Mouse (Mus musculus) lung, adult 2 months (tissue): ENCODE data around the gene Hoxd9.

Experiments used
- CTCF ChIP-seq: fragments of 200-500 bp; IDR thresholded peaks from 2 replicates; pipeline ENCODE4 v1.5.1; 2011; ENCODE audit warnings: mild to moderate bottlenecking, low read length, control low read depth; ENCODE audit not compliant: insufficient read depth
- POLR2A ChIP-seq: fragments of 200-500 bp; IDR thresholded peaks from 2 replicates; pipeline ENCODE4 v1.6.1; 2011; ENCODE audit warnings: low read depth, mild to moderate bottlenecking, control low read depth, low read length, borderline replicate concordance; ENCODE audit errors: extremely low read depth

DNA sequence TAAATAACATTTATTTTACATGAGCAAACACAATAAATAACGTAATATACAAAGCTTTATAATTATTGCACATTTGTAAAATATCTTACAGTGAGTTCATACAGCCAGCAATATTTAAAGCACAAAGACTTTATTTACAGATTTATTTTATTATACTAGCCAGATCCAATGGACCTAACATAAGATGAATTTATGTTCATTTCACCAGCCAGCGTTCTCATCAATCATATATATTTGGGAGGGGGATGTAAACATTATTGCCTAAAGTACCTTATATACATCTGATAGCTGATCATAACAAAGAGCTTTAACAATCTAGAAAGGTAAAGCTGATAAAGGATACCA is 44.6 kb upstream of the Hoxd9 start:
- TF ChIP-seq CTCF (no peak), POLR2A (no peak)
